Mouse (Mus musculus) left cerebral cortex, adult 18-20 months (tissue): Measurements from ENCODE around the gene Lrrc36. TPM values are rescaled to one million over a fixed set of nuclear protein-coding genes. Genes with fewer than 3 reads are reported as not detected.

ENCODE experiments used
- DNase-seq, 2 experiments: peaks; one replicate each; pipeline ENCODE4 v3.0.0; 2021 to 2022; ENCODE audit warnings: low spot score in 2 of 2, mixed read lengths in 1 of 2
- total RNA-seq, 2 experiments: library from RNA; stranded (reverse); gene quantifications; 2 replicates each; pipeline ENCODE4 v1.2.3; 2021

Lrrc36 gene
- total RNA-seq, 2 experiments from 2014 or later = 0.19 to 0.42 TPM

DNA sequence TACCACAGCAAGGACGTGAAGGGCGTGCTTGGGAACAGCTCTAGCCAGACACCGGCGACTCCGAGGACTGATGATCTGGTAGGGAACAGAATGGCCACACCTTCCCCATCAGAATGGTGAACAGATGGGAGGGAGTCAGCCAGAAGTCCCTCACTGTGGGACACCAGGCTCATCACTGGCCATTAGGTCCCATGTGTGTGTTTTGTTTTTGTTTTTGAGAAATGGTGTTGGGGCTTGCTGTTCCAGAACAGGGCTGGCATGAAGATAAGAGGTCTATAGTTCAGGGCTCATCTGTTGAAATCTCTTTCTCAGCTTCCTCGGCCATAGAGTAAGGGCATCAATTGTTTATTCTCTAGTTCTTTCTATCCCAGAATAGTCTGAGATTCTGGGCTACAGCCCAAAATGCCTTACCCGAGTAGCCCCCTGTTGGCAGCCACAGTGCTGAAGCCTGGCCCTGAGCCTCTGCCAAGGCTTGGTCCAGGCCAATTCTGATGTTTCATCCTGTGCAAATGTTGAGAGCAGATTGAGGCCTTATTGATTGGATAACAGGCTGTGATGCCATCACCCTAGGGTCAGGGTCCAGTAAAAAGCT is 53.4 kb downstream of the Lrrc36 start:
- DNase-seq = peak; percentile 30 to 39

- DNase-seq = no peak
These were observed 54.1 kb downstream of the Lrrc36 start for GRCm38 (mm10) chr8:105467396-105467985.

GRCm38 (mm10) chr8:105468002-105468720 is 54.8 kb downstream of the Lrrc36 start:
- DNase-seq = no peak

DNA sequence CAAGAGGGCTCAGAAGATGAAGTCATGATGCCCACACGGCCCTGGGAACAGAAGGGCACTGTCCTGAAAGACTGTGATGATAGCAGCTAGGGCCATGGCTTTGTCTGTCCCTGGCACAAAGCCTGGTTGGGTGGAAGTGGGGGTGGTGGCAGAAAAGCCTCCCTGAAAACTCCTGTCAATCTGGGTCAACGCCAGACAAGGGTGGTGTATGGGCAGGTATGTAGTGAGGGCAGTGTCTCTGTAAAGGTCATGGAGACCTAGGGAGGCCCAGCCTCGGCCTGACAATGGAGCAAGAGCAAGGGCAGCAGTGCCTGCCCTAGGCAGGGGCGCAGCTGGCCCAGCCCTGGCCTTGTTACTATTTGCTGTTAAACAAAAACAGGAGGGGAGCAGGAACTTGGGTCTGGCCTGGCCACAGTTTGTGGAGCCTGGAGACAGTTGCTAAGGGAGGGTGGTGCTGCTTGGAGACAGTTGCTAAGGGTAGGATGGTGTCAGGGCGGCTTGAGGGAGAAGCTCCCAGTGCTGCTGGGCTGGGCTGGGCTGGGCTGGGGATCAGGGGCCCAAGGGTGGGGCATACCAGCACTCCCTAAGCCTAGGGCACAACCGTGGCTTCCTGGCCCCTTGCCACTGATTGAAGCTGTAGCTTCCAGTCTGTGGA is 55.8 kb downstream of the Lrrc36 start:
- peak; percentile 34 to 50 for DNase-seq

DNA sequence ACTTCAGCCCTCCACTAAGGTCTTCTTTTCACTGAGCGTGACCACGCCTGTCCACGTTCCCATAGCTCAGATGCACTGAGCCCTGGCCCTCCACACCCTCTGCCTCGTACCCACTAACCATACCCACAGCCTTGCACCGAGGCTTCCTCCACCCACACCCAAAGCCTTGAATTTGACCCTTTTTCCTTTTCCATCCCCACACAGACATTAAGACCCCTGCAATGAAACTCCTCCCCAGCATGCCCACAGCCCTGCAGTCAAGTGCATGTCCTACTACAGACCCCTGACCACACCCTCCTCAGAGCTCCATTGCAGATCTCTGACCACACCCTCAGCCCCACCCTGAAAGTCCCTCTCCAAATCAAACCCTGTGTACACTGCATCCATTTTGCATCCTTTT is 56.4 kb downstream of the Lrrc36 start:
- no peak for DNase-seq

DNA sequence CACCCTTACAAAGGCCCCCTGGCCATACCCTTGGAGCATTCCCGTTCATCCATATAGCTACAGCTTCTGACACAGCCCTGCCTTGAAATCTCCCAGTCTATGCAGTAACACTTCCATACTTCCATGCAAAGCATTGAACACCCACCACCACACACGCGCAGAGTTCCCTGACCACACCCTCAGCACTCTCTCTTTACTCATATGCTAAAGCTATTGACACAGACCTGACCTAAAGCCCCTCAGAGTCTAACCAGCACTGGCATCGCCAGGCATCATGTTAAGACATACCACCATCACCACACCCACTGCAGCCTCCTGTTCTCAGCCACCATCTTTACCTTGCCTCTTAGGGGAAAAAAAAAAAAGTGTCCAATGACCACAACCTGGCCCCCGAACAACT is 56.9 kb downstream of the Lrrc36 start:
- no peak for DNase-seq

DNA sequence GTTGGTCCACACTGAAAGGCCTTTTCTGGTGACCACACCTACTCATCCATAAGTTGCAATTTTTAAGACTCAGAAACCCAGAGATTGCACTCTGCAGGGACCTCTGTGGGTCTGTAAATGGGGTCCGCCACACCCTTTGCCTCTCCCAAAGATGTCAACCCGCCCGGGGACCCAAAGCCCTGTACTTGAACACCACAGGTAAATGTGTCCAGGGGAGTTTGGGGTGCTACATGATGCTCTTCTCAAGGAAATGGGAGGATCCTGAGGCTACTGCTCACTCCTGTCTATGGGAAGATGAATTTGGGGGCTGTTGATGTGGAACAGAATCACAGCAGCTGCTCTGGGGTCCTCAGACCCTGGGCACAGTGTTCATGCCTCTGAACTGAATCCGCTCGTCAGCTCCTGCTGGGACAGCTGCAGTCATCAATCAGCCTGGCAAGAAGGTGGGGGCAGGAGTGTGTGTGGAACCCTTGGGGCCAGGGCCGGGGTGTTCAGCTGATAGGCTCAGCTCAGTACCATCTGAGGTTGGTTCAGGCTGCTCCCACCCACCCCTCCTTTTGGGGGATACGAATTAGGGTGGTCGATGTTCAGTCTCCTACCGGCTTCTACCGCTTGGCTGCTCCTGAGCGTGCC is 57.4 kb downstream of the Lrrc36 start:
- no peak for DNase-seq

GRCm38 (mm10) chr8:105471314-105472015 is 58.1 kb downstream of the Lrrc36 start, which contains the start of gene Tppp3:
TSS of gene Tppp3 (minus strand) at chr8:105471526.
- DNase-seq = peak; percentile 74 to 78

GRCm38 (mm10) chr8:105472414-105472932 is 59.1 kb downstream of the Lrrc36 start:
- no peak for DNase-seq

GRCm38 (mm10) chr8:105472983-105473382 is 59.6 kb downstream of the Lrrc36 start:
- no peak for DNase-seq

DNA sequence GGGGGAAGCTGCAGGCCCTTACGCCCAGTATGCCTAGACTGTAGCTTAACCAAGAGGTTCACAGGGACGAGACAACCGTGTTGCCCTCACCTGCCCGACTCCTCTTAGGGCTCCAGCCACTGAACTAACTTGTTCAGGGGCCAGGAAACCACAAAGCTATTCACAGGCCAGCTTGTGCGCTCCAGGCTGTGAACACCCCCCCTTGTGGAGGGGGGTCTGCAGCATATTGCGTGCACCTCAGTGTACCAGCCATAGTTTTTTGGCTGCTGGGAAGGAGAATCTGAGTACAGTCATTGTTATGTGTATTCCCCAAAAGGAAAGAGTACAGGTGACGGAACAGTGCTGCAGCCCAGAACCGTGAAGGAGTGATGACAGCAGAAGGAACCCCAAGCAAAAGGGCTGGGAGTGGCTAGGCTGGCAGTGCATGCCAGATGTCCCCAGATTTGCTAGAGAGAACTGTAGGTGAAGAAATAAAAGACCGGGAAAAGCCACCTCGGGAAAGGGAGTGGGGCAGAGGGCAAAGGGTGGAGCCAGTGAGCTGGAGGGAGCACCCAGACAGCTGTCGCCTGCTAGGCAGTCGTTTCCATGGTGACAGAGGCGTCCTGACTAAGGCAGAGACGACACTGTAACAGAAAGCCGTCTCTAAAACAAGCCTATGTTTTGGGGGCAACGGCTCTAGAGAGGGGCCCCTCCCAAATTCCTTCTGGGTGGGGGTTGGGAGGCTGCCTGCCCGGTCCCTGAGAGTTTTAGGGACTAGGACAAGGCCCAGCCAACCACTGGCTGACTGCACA is 60.6 kb downstream of the Lrrc36 start:
- no peak for DNase-seq

- DNase-seq = no peak
These were observed 61.3 kb downstream of the Lrrc36 start for GRCm38 (mm10) chr8:105474680-105475079.

DNA sequence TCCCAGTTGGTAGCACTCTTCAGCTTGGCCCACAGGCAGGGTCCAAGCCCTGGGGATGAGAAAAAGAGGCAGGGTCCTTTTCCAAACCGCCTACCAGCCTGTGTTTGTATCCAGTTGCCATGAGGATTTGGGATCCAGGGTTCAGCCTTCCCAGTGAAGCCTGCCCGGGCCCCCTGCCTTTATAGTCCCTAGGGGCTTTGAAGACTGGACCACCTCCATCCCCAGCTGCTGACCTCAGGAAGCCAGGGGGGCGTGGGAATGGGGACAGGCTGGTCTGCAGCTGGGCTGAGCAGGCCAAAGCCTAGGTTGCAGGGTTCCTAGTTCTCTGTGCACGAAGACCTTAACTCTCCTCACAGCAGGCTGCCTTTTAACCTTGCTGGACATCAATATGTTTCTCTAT is 61.9 kb downstream of the Lrrc36 start:
- no peak for DNase-seq

- no peak for DNase-seq
These were observed 62.4 kb downstream of the Lrrc36 start for GRCm38 (mm10) chr8:105475742-105476141.

DNA sequence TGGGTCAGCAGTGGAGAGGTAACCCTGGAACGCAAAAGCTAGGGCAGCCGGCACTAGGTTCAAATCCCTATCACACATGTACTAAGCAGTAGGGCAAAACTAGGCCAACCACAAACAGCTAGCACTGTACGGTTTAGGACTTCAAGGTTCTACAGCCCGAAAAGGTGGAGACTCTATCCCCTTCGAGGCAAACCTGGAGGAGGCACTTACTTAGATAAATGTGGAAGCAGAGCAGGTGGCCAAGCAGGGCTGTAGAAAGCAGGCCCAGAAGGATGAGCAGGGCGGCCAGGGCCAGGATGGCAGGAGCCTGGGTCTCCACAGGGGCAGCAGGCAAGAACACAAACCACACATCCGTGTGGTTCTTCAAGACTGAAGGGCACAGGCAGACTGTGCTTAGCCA is 62.8 kb downstream of the Lrrc36 start:
- no peak for DNase-seq

DNA sequence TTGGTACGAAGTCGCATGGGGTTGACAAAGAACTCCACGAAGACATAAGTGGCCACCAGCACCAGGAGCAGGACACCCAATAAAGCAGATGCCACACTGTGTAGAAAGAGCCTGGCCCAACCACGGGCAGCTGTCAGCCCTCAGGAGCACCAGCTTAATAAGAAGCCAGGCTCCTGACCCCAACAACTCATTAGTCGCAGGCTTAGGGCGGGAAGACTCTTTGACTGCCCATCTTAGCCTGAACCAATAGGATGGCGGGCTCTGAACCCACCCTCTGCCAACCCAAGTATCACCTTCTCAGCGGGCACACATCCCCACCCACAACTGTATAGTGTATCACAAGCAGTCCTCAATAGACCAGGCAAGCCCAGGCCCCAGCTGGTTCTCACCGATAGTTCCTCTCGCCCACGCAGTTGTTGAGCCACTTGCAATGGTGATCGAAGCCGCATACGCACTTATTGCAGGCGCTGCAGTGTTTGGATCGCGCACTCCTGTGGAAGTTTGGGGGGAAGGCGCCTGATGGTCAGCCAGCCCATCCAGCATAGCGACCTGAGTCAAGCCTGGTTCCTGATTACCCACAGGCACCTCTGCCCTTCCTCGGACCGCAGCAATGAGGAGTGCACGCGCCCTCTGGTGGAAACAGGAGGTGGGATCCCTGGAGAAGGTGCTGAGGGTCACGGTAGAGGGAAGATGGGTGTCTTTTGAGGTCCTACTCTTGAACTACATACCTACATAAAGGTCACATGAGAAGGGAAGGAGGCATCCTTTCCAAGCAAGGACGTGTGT is 63.5 kb downstream of the Lrrc36 start:
- peak in 1 of 2 experiments; percentile 55 for DNase-seq

DNA sequence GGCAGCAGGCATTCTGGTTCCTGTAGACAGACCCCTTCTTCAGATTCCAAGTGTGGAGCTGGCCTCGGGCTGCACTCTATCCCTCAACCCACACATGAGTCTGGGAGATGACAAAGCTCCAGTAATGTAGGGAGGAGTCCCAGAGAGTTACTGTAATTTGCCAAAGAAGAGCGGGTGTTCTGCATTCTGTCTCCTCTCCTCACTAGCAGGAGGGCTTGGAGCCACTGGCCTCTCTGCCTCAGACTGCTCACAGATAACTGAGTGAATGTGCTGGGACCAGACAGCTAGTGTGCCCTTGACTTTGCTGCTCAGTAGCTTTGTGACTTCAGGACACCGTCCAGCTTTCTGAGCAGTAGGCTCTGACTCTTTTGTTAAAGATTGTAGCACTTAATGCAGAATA is 64.4 kb downstream of the Lrrc36 start:
- no peak for DNase-seq

GRCm38 (mm10) chr8:105481013-105481412 is 67.6 kb downstream of the Lrrc36 start:
- DNase-seq = no peak

DNA sequence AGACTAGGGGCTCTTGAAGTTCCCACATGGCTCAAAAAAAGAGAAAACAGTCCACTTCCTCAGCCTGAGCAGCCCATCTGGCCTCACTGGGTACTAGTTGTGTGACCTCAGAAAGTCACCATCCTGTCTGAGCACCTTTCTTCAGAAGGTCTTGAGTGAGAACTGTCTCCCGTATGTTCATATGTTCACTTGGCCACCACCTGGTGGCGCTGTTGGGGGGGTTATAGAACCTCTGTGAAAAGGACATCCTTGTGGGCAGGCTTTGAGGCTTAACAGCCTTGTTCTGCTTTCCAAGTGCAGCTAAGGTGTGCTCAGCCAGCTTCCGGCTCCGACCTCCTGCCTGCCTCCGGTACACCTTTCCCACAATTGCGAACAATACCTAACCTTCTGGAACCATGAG is 68.1 kb downstream of the Lrrc36 start:
- DNase-seq = no peak
